Mouse (Mus musculus): ENCODE results near the gene Slc17a6. TPM values are rescaled to one million over a fixed set of nuclear protein-coding genes. Genes with fewer than 3 reads are reported as not detected.

The Slc17a6 gene
- polyA plus RNA-seq, 1 experiment: not detected

DNA sequence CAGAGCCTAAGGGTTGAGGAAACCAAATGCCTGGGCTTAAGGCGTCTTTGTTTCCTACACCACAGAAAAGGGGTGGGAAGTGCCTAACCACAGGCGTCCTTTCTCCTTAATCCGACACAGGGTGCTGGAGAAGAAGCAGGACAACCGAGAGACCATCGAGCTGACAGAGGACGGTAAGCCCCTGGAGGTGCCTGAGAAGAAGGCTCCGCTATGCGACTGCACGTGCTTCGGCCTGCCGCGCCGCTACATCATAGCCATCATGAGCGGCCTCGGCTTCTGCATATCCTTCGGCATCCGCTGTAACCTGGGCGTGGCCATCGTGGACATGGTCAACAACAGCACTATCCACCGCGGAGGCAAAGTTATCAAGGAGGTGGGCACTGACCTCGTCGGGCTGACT lies 3.4 kb downstream of the Slc17a6 start:
- H3K36me3 ChIP-seq (ENCODE audit: control insufficient read depth): no peaks in the 10 kb centered on the region
- peaks cover 71% of the 10 kb centered on the region for H3K27me3 ChIP-seq (ENCODE audit: control insufficient read depth)
- TF ChIP-seq TAL1 (IDR thresholded peaks at IDR 0.05; ENCODE audit: low read length): no peak

DNA sequence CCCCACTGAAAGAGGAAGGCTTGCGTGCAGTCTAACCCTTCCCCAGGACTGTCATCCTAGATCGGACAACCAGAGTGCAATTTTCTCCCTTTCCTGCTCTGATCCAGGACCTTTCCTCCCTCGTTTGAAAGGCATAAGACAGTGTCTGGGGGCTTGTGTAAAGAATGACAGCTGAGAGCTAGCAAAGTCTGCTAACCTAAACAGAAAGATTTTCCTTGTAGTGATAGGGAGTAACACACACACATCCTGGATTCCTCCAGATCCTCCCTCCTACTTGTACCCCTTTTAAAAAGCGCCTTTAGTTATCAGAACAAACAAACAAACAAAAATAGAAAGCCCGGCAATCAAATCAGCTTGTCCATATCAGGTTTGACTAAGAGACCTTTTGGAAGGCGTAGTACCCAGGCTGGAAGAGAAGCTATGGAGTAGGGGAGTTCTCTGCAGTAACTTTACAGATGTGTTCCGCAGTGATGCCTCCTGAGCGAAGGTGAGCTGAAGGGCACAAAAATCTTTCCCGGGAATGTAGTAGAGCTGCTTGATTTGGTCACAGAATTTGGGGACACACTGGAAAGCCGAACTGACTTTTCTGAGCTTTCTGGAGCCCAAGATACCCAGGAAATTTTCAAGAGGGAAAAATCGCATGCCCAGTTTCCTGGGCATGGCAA lies 3.9 kb downstream of the Slc17a6 start:
- Histone ChIP-seq H3K9me3 (ENCODE audit: control insufficient read depth, low read length) (no peaks in the 10 kb centered on the region), H3K36me3 (ENCODE audit: control insufficient read depth) (no peaks in the 10 kb centered on the region), H3K4me3 (replicated peaks) (no peak overlapping the region), H3K27me3 (ENCODE audit: control insufficient read depth) (peaks cover 71% of the 10 kb centered on the region), H3K4me1 (ENCODE audit: control insufficient read depth) (no peaks in the 10 kb centered on the region)
- TF ChIP-seq TAL1 (IDR thresholded peaks at IDR 0.05; ENCODE audit: low read length): no peak
- TF ChIP-seq GATA1 (IDR thresholded peaks at IDR 0.05; ENCODE audit: low read length): no peak

More for the DNA sequence above, 3.4 kb downstream of the Slc17a6 start:
- H3K4me3 ChIP-seq (replicated peaks): no peak overlapping the region
- no peaks in the 10 kb centered on the region for H3K9me3 ChIP-seq (ENCODE audit: control insufficient read depth, low read length)
- no peaks in the 10 kb centered on the region for H3K4me1 ChIP-seq (ENCODE audit: control insufficient read depth)

DNA sequence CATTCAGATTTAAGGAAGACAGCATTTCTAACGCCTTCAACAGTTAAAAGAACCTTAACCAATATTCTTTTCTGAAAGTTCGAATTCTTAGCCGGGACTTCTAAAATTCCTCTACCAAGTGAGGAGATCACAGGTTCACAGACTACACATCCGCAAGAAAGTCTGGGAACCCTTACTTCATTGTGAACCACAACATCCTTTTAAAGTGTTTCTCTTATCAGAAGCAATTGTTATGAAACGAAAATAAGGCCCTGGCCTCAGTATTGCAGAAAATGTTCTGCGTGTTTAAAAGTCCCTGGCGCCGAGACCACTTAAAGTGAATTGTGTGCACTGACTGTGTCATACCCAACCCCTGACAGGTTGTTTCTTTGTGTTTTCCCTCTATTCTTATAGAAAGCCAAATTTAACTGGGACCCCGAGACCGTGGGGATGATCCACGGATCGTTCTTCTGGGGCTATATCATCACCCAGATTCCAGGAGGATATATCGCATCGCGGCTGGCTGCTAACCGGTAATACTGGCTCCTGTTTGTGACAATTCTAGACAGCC lies 4.7 kb downstream of the Slc17a6 start:
- Histone ChIP-seq H3K4me1 (ENCODE audit: control insufficient read depth) (no peaks in the 10 kb centered on the region), H3K9me3 (ENCODE audit: control insufficient read depth, low read length) (no peaks in the 10 kb centered on the region), H3K4me3 (replicated peaks) (no peak overlapping the region), H3K27me3 (ENCODE audit: control insufficient read depth) (peaks cover 69% of the 10 kb centered on the region), H3K36me3 (ENCODE audit: control insufficient read depth) (no peaks in the 10 kb centered on the region)
- TF ChIP-seq GATA1 (IDR thresholded peaks at IDR 0.05; ENCODE audit: low read length) (no peak), TAL1 (IDR thresholded peaks at IDR 0.05; ENCODE audit: low read length) (no peak)

DNA sequence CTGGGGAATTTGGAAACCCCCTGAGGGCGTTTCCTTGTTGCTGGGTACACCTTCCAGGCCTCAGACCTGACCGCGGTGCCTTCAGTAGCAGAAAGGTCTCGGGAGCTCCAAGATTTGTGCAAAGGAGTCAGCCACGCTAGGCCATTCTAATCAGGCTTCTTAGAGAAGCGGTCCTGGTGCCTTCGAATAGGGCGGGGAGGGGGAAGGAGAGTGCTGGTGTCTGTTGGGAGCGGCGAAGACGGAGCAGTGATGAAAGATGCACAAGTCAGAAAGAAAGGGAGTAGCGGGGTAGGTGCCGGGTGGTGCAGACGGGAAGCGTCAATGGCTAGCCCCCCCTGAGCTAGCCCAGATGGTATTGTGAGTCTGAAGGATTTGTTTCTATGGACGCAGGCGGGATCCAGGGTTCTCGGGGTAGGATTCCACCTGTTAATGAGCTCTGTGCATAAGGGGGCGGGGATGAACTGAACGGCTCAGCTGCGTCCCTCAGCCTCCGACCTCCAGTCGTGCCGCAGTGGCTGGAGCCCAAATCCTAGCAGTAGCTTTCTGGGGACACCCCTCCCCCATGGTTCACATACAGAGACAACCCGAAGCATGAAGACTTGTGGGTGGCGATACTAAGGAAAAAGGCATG lies 5.3 kb downstream of the Slc17a6 start:
- Histone ChIP-seq H3K27me3 (ENCODE audit: control insufficient read depth) (peaks cover 63% of the 10 kb centered on the region), H3K36me3 (ENCODE audit: control insufficient read depth) (no peaks in the 10 kb centered on the region), H3K9me3 (ENCODE audit: control insufficient read depth, low read length) (no peaks in the 10 kb centered on the region), H3K4me3 (replicated peaks) (no peak overlapping the region), H3K4me1 (ENCODE audit: control insufficient read depth) (no peaks in the 10 kb centered on the region)
- TF ChIP-seq TAL1 (IDR thresholded peaks at IDR 0.05; ENCODE audit: low read length) (no peak), GATA1 (IDR thresholded peaks at IDR 0.05; ENCODE audit: low read length) (no peak)

DNA sequence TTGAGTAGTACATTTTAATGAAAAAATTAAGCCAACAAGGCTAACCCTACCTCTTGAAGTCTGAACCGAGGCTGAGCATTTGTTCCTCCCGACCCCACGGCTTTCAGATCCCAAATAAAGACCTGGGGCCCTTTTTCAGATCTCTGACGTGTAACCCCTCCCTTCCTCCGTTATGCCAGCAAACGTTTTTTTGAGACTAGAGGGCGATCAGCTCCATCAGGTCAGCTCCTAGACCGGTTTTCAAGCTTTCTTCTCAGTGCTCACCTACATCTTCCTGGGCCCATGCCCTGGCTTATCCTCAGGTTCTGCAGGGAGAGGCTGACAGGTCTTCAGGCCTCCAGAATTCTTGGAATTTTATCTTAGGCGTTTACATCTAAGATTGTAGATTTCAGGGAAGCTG lies 5.9 kb downstream of the Slc17a6 start:
- no peaks in the 10 kb centered on the region for H3K9me3 ChIP-seq (ENCODE audit: control insufficient read depth, low read length)
- TF ChIP-seq GATA1 (IDR thresholded peaks at IDR 0.05; ENCODE audit: low read length): no peak
- TF ChIP-seq TAL1 (IDR thresholded peaks at IDR 0.05; ENCODE audit: low read length): no peak
- H3K27me3 ChIP-seq (ENCODE audit: control insufficient read depth): peaks cover 57% of the 10 kb centered on the region
- no peaks in the 10 kb centered on the region for H3K4me1 ChIP-seq (ENCODE audit: control insufficient read depth)
- H3K36me3 ChIP-seq (ENCODE audit: control insufficient read depth): no peaks in the 10 kb centered on the region
- no peak overlapping the region for H3K4me3 ChIP-seq (replicated peaks)

DNA sequence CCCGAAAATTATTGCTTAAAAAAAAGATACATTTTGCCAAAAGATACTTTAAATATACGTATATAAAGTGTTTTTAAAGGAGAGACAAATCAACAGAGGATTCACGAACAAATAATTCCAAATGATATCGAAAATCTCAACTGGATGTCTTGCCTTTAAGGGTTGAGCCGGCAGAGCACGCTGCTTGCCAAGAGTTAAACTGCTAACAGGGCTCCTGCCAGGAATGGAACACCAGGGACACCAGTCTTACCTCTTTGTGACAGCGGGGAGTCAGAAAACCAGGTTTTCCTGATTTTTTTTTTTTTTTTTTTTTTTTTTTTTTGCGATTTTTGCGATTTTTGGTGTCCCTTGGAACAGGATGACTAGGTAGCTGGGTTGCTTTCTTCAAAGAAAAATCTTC lies 6.5 kb downstream of the Slc17a6 start:
- Histone ChIP-seq H3K27me3 (ENCODE audit: control insufficient read depth) (peaks cover 55% of the 10 kb centered on the region), H3K9me3 (ENCODE audit: control insufficient read depth, low read length) (no peaks in the 10 kb centered on the region), H3K4me1 (ENCODE audit: control insufficient read depth) (no peaks in the 10 kb centered on the region), H3K36me3 (ENCODE audit: control insufficient read depth) (no peaks in the 10 kb centered on the region), H3K4me3 (replicated peaks) (no peak overlapping the region)
- TF ChIP-seq TAL1 (IDR thresholded peaks at IDR 0.05; ENCODE audit: low read length): no peak
- no peak for TF ChIP-seq GATA1 (IDR thresholded peaks at IDR 0.05; ENCODE audit: low read length)

DNA sequence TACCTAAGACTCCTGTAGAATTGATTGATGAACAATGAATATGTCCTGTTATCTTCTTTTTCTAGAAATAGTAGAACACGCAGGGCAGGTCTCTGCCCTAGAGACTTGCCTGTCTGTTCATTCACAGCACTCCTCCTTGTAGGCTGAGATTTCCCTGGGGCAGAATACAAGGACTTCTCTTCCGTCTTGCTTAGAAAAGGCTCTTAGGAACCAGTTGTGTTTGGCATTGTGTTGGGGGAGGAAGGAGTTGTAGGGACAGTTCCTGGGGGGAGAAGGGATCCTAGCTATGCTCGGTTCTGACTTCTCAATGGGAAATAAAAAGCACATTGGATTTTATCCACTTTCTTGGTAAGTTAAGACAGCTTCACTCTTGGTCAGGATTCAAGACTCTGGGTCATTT lies 7.4 kb downstream of the Slc17a6 start:
- Histone ChIP-seq H3K27me3 (ENCODE audit: control insufficient read depth) (peaks cover 46% of the 10 kb centered on the region), H3K9me3 (ENCODE audit: control insufficient read depth, low read length) (no peaks in the 10 kb centered on the region), H3K4me1 (ENCODE audit: control insufficient read depth) (no peaks in the 10 kb centered on the region), H3K36me3 (ENCODE audit: control insufficient read depth) (no peaks in the 10 kb centered on the region), H3K4me3 (replicated peaks) (no peak overlapping the region)
- TF ChIP-seq GATA1 (IDR thresholded peaks at IDR 0.05; ENCODE audit: low read length) (no peak), TAL1 (IDR thresholded peaks at IDR 0.05; ENCODE audit: low read length) (no peak)

DNA sequence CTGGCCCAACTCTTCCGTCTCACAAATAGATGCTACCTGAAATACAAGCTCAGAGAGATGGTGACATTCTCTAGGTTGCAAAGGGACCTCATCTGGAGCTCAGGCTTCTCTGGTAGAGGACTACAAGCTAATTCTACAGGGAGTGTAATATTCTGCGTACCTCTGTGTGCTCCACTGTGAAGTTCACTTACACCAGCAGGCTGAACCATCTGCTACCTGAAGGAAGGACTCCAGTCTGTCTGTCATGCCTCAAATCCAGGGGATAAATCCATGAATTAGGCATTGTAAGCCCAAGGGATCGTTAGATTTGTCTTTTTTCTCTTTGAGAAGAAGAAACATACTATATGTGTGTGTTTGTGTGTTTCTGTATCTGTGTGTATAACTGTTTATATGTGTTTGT lies 9.4 kb downstream of the Slc17a6 start:
- Histone ChIP-seq H3K9me3 (ENCODE audit: control insufficient read depth, low read length) (no peaks in the 10 kb centered on the region), H3K4me3 (replicated peaks) (no peak overlapping the region), H3K4me1 (ENCODE audit: control insufficient read depth) (no peaks in the 10 kb centered on the region), H3K27me3 (ENCODE audit: control insufficient read depth) (peaks cover 27% of the 10 kb centered on the region), H3K36me3 (ENCODE audit: control insufficient read depth) (no peaks in the 10 kb centered on the region)
- TF ChIP-seq GATA1 (IDR thresholded peaks at IDR 0.05; ENCODE audit: low read length) (no peak), TAL1 (IDR thresholded peaks at IDR 0.05; ENCODE audit: low read length) (no peak)

DNA sequence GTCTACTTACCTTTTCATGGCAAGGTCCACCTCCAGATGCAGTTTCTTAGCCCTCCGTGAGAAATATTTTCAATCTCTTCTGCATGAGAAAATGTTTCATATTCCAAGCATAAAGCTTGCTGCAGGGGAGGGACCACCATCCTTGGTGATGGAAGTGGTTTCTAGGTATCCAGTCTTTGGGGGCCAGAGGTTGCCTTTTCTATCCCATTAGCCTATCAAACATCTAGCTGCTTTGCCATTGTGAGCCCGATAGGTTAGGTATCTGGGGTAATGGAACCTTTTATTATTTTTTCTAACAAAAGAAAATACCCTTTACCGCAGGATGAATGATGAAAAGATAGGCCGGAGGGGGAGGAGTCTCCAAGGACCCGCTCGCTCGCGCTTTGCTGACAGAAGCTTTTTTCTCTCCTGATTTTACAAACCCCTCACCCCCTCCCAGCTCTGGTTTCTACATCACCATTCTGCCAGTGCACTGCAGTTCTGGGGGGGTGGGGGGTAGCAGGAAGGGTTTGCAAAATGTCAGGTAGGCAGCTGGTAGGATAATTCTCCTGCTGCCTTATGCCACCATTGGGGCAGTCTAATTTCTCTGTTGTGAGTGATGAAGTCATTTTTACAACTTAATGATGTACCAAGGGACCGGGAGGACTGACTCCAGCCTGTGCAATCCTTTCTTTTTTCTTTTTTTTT lies 10.9 kb downstream of the Slc17a6 start:
- H3K4me3 ChIP-seq (replicated peaks): no peak overlapping the region
- no peaks in the 10 kb centered on the region for H3K9me3 ChIP-seq (ENCODE audit: control insufficient read depth, low read length)
- no peaks in the 10 kb centered on the region for H3K36me3 ChIP-seq (ENCODE audit: control insufficient read depth)
- H3K4me1 ChIP-seq (ENCODE audit: control insufficient read depth): no peaks in the 10 kb centered on the region
- peaks cover 12% of the 10 kb centered on the region for H3K27me3 ChIP-seq (ENCODE audit: control insufficient read depth)
- no peak for TF ChIP-seq TAL1 (IDR thresholded peaks at IDR 0.05; ENCODE audit: low read length)
- TF ChIP-seq GATA1 (IDR thresholded peaks at IDR 0.05; ENCODE audit: low read length): no peak
